Mouse (Mus musculus) activated CD4-positive, CD25-positive, alpha-beta regulatory T cell (primary cell): ENCODE measurements around the gene Pi4k2b. TPM values are rescaled to one million over a fixed set of nuclear protein-coding genes. Genes with fewer than 3 reads are reported as not detected.

Experiments used
- polyA plus RNA-seq, 2 experiments: library from polyadenylated mRNA; unstranded; fragments of 100-300 nt; shearing (Covaris generic); gene quantifications; one replicate each; pipeline ENCODE4 v1.2.1; 2017

The Pi4k2b gene
- 1 to 10 TPM; 3.8 to 4.1 TPM for polyA plus RNA-seq

GRCm38 (mm10) chr5:52741391-52742111 is at the start of gene Pi4k2b:
TSS of gene Pi4k2b (plus strand) at chr5:52741574.

GRCm38 (mm10) chr5:52775237-52775636 is 33.9 kb downstream of the Pi4k2b start, which contains the start of gene Zcchc4:
TSS of gene Zcchc4 (plus strand) at chr5:52775409.

Other genes starting within 250 kb of the Pi4k2b start
- under 1 TPM in 1 of 2 experiments, not detected in 1; 0.04 TPM for gene Lgi2, start 175.1 kb upstream of the Pi4k2b start, polyA plus RNA-seq
- 1 to 10 TPM; 5.9 to 8.6 TPM for gene Sepsecs, start 71.9 kb upstream of the Pi4k2b start, polyA plus RNA-seq
- 10 to 100 TPM; 12.6 to 14.4 TPM for gene Zcchc4, start 33.8 kb downstream of the Pi4k2b start, polyA plus RNA-seq
- 10 to 100 TPM; 68.3 TPM for gene Anapc4, start 92.4 kb downstream of the Pi4k2b start, polyA plus RNA-seq